Mouse (Mus musculus) liver, embryonic 14.5 days (tissue): ENCODE data around the gene Amph. TPM values are rescaled to one million over a fixed set of nuclear protein-coding genes. Genes with fewer than 3 reads are reported as not detected.

ENCODE experiments used
- ATAC-seq: fragments of 200-750 bp; cut with Nextera tagmentation; 2 replicates; pipeline ENCODE4 v1.8.0; 2017; ENCODE audit warnings: moderate number of reproducible peaks, mild to moderate bottlenecking, moderate library complexity; ENCODE audit not compliant: insufficient read depth
- DNase-seq, 3 experiments: peaks; one replicate each; pipeline ENCODE4 v3.0.0-alpha.2; 2012 to 2013; ENCODE audit warnings: low read depth in 3 of 3, low spot score in 3 of 3
- H3K27ac ChIP-seq: fragments of 300-500 bp; sonication (generic); 2 replicates; pipeline ENCODE4 v1.5.1; 2014; ENCODE audit warnings: moderate library complexity, mild to moderate bottlenecking, control low read depth, inconsistent platforms
- H3K27me3 ChIP-seq: fragments of 300-500 bp; sonication (generic); 2 replicates; pipeline ENCODE4 v1.6.1; 2014; ENCODE audit warnings: mild to moderate bottlenecking, low read length, moderate library complexity; ENCODE audit not compliant: control insufficient read depth, insufficient read depth
- H3K36me3 ChIP-seq: fragments of 300-500 bp; sonication (generic); replicated peaks from 2 replicates; pipeline ENCODE4 v1.6.1; 2014; ENCODE audit warnings: low read depth; ENCODE audit not compliant: control insufficient read depth, insufficient read depth
- H3K4me1 ChIP-seq, 2 experiments: fragments of 200-500 bp in 1 of 2; fragments of 300-500 bp in 1 of 2; sonication (generic) in 1 of 2; replicated peaks; 2 replicates each; pipeline ENCODE4 v1.6.1; 2012 to 2014; ENCODE audit warnings: antibody characterized with exemption in 1 of 2, inconsistent platforms in 1 of 2, low read length in 1 of 2; ENCODE audit not compliant: control insufficient read depth in 2 of 2, insufficient read depth in 2 of 2
- H3K4me2 ChIP-seq: fragments of 300-500 bp; sonication (generic); 2 replicates; pipeline ENCODE4 v1.6.1; 2014; ENCODE audit warnings: low read depth, mild to moderate bottlenecking, control low read depth, moderate library complexity
- H3K4me3 ChIP-seq, 2 experiments: fragments of 200-500 bp in 1 of 2; fragments of 300-500 bp in 1 of 2; sonication (generic) in 1 of 2; 2 replicates each; pipeline ENCODE4 v1.5.1; 2012 to 2014; ENCODE audit warnings: low read depth in 2 of 2, low read length in 2 of 2, mild to moderate bottlenecking in 2 of 2, control low read depth in 1 of 2, inconsistent platforms in 1 of 2, moderate library complexity in 1 of 2; ENCODE audit not compliant: insufficient read depth in 1 of 2
- H3K9ac ChIP-seq: fragments of 300-500 bp; sonication (generic); replicated peaks from 2 replicates; pipeline ENCODE4 v1.6.1; 2014; ENCODE audit warnings: mild to moderate bottlenecking, control low read depth, moderate library complexity
- H3K9me3 ChIP-seq: fragments of 300-500 bp; sonication (generic); 2 replicates; pipeline ENCODE4 v1.6.1; 2016; ENCODE audit warnings: low read length, mixed read lengths; ENCODE audit not compliant: control insufficient read depth
- CTCF ChIP-seq: IDR thresholded peaks from 2 replicates; pipeline ENCODE4 v1.5.1; 2016; ENCODE audit warnings: antibody characterized with exemption, low read depth, control low read depth
- EP300 ChIP-seq: IDR thresholded peaks from 2 replicates; pipeline ENCODE4 v1.6.1; 2016; ENCODE audit warnings: antibody characterized with exemption, low read depth
- WGBS: fragments of 180-500 bp; shearing (Covaris S2); extraction: QIAGEN DNeasy Blood & Tissue Kit; methylation state at CpG from one replicate; pipeline ENCODE4 v1.1.7; 2014; ENCODE audit not compliant: insufficient replicate concordance; 5-methylcytosine and 5-hydroxymethylcytosine counted together
- polyA plus RNA-seq, 2 experiments: library from polyadenylated mRNA; depleted of rRNA in 1 of 2; stranded (reverse) in 1 of 2; unstranded in 1 of 2; fragments of >200 nt; fragmentation: Nextera tagmentation in 1 of 2; extraction: Ambion mirVana in 1 of 2; gene quantifications; 2 replicates each; pipeline versions ENCODE4 v1.2.1 to v1.2.3; 2012 to 2014

The Amph gene
- polyA plus RNA-seq, 2 experiments: 0.20 TPM; not detected in 1

GRCm38 (mm10) chr13:19178351-19178750, 230.3 kb downstream of the Amph start:
- DNase-seq (peak; percentile 71 to 78 (median 77)), ATAC-seq (peak; percentile 98)
- WGBS: 12% methylated on average over 5 of the region's 5 CpGs
- peak overlapping the region; percentile 28 to 37 for H3K4me3 ChIP-seq
- no peak for TF ChIP-seq CTCF
- TF ChIP-seq EP300: peak; percentile 83
- H3K4me1 ChIP-seq: peaks cover 7 to 21% of the 10 kb centered on the region in 2 experiments
- H3K9ac ChIP-seq: peak overlapping the region; percentile 63
- H3K27me3 ChIP-seq: no peaks in the 10 kb centered on the region
- H3K27ac ChIP-seq: peak overlapping the region; percentile 95
- no peaks in the 10 kb centered on the region for H3K36me3 ChIP-seq
- H3K4me2 ChIP-seq: peak overlapping the region; percentile 76
- no peaks in the 10 kb centered on the region for H3K9me3 ChIP-seq

DNA sequence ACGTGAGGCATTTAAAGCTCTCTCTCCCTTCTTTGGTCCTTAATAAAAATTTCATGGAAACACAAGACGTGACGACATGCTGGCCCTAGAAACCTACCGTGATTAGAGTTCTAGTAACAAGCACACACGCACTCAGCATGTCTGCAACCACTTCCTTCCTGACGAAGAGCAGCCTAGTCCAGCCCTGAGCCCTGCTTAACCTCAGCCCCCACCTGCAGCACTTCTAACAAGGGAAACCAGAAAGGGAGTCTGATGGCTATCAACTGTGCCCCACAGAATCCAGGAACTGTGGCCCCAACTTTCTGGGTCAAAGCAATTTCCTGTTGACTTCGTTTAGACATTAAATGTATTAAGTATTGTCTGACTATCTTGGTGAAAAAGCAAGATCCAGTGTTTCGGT, 234.3 kb downstream of the Amph start:
- Histone ChIP-seq H3K4me2 (no peak overlapping the region), H3K27me3 (no peaks in the 10 kb centered on the region), H3K9me3 (no peaks in the 10 kb centered on the region), H3K4me1 (peaks cover 7 to 25% of the 10 kb centered on the region in 2 experiments), H3K36me3 (no peaks in the 10 kb centered on the region), H3K4me3 (no peak overlapping the region), H3K27ac (no peak overlapping the region), H3K9ac (no peak overlapping the region)
- no peak for DNase-seq
- 14% methylated on average over 8 of the region's 8 CpGs for WGBS
- TF ChIP-seq CTCF: no peak
- TF ChIP-seq EP300: no peak
- ATAC-seq: no peak

DNA sequence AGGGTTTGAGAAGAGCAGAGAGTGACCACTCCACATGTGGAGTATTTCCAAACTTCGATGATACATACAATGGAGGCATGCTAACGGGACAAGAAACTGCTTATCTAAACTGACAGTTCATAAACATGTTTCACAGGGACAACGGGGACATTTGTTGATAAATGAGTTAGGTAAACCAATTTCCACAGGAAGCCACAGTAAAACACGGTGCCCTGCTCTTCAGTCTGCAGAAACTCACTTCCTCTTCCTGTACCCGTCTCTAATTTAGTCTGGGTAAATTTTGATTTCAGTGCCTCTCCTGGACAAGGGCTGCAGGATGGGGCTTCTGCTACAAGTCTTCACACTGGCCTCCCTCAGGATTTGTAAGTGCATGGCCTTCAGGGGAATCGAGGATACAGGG, 242.0 kb downstream of the Amph start:
- ATAC-seq: no peak
- H3K4me3 ChIP-seq: no peak overlapping the region
- 10% methylated on average over 6 of the region's 6 CpGs for WGBS

GRCm38 (mm10) chr13:19194803-19195202, 246.8 kb downstream of the Amph start:
- H3K4me2 ChIP-seq: no peak overlapping the region
- H3K27me3 ChIP-seq: no peaks in the 10 kb centered on the region
- ATAC-seq (peak; percentile 77), DNase-seq (no peak)
- H3K9me3 ChIP-seq: no peaks in the 10 kb centered on the region
- TF ChIP-seq EP300 (peak; percentile 54), CTCF (no peak)
- no peak overlapping the region for H3K9ac ChIP-seq
- no peak overlapping the region for H3K27ac ChIP-seq
- H3K4me1 ChIP-seq: peaks cover 2 to 11% of the 10 kb centered on the region in 2 experiments
- H3K36me3 ChIP-seq: no peaks in the 10 kb centered on the region
- WGBS: 70% methylated on average over 4 of the region's 4 CpGs
- no peak overlapping the region for H3K4me3 ChIP-seq

More for the DNA sequence above, 242.0 kb downstream of the Amph start:
- DNase-seq: no peak
- Histone ChIP-seq H3K27ac (no peak overlapping the region), H3K9me3 (no peaks in the 10 kb centered on the region), H3K4me2 (no peak overlapping the region), H3K27me3 (no peaks in the 10 kb centered on the region), H3K4me1 (peaks cover 6 to 17% of the 10 kb centered on the region in 2 experiments), H3K9ac (no peak overlapping the region), H3K36me3 (no peaks in the 10 kb centered on the region)
- TF ChIP-seq EP300 (peak; percentile 40), CTCF (no peak)

DNA sequence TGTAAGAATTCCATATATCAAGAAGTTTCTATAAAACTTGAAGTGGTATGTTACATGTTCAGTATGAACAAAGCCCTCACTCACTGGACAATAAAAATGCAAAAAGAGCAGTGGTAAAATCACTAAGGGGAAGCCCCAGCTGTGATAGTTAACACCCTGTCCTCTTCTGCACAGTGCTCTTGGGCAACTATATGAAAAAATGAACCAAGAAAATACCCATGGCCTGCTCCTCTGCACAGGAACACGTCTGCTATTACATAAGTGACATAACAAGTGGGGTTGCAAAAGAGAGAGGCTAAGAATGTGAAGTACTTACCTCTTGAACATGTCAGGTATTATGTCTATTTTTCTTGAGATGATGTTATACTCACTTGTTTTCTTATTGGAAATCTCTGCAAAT, 247.5 kb downstream of the Amph start:
- Histone ChIP-seq H3K36me3 (no peaks in the 10 kb centered on the region), H3K9me3 (no peaks in the 10 kb centered on the region), H3K9ac (no peak overlapping the region), H3K4me3 (no peak overlapping the region), H3K27me3 (no peaks in the 10 kb centered on the region), H3K4me2 (no peak overlapping the region), H3K4me1 (peaks cover 2 to 6% of the 10 kb centered on the region in 2 experiments; a peak in 3 of 4 replicates), H3K27ac (no peak overlapping the region)
- WGBS: 34% methylated on average over 1 of the region's 1 CpGs
- no peak for DNase-seq
- TF ChIP-seq CTCF (no peak), EP300 (no peak)
- no peak for ATAC-seq

Other genes starting within 250 kb of the Amph start
- 6.1 and 9.6 TPM in 2 replicates for gene Vps41, start 230.9 kb upstream of the Amph start, polyA plus RNA-seq (2012; rRNA removed)
- 22.9 and 25.3 TPM in 2 replicates for gene Vps41, start 230.9 kb upstream of the Amph start, polyA plus RNA-seq (2014; fragmentation: Nextera tagmentation; extraction: Ambion mirVana)